Mouse (Mus musculus) adrenal gland, adult 8-10 months (tissue): ENCODE measurements around the gene Crlf2. TPM values are rescaled to one million over a fixed set of nuclear protein-coding genes. Genes with fewer than 3 reads are reported as not detected.

Experiments used
- DNase-seq: peaks from one replicate; pipeline ENCODE4 v3.0.0; 2022
- total RNA-seq, 4 experiments: library from RNA; stranded (reverse); gene quantifications; 2 replicates each; pipeline ENCODE4 v1.2.4; 2022

Crlf2 gene
- total RNA-seq, 4 experiments from 2014 or later: 47.3 to 60.5 (median 55.6) TPM

DNA sequence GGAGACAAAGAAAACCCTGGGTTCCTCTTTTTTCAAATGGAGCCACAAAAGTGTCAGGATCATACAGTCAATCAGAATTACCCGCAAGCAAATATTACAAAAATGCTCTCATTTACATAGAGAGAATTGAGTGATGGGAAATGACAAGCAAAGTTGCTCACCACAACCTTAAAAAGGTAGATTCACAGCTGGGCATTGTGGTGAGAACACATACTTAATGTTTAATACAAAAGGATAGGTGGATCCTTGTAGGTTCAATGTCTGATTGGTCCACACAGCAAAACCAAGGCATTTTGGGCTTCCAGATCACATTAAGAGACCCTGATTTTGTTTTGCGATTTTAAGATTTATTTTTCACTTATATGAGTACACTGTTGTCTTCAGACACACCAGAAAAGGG, 11.7 kb downstream of the Crlf2 start:
- no peak for DNase-seq

DNA sequence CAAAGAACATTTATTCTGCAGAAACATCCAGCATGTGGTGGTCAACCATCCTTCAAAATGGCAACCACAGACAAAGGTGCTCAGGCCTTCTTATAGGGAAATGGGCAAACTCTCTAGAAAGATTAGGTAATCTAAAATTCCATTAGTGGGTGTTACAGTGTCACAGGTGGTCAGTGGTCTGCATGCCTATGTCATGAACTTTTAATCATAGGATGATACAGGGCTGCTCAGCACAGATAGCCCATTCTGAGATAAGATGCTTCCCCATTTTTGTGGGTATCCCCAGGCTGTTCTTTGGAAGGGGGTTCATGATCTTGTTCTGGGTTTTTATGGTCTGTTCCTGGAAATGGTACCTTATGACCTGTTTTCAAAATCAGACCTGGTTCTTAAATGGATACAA, 49.1 kb downstream of the Crlf2 start:
- DNase-seq: no peak

DNA sequence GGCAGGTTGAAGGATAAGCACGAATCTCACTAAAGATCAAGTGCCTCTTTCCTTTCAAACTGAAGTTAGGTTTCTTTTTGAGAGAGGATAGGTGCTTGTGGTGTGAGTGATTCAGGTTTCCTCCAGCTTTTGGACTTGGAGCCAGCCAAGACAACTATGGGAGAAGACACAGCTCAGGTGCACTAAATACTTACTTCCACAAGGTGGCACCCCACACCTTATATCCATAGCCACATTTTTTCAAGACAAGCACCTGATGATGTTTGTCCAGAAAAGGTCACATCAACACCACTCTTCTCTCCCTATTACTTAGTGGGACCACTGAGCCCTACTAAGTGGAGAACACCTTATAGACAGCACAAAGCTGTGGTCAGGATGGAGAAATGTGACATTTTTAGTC, 52.1 kb downstream of the Crlf2 start:
- peak; percentile 5 for DNase-seq

Other genes with a start within 250 kb of the Crlf2 start
- under 1 TPM in 1 of 4 experiments, not detected in 3; 0.06 TPM for gene Vmn2r16, start 228.8 kb downstream of the Crlf2 start, total RNA-seq
- gene Vmn2r17, start 139.3 kb downstream of the Crlf2 start, total RNA-seq: under 1 TPM in 1 of 4 experiments, not detected in 3; 0.06 TPM
- 1 to 10 TPM; 3.4 to 5.1 (median 3.8) TPM for gene 5430403G16Rik, start 132.0 kb upstream of the Crlf2 start, total RNA-seq
- gene 4930522L14Rik, start 192.9 kb upstream of the Crlf2 start, total RNA-seq: 10 to 100 TPM in 3 of 4 experiments, 1 to 10 TPM in 1; 7.3 to 12.6 (median 12.5) TPM